Mouse (Mus musculus): ENCODE data around the gene Hist1h1d. TPM values are rescaled to one million over a fixed set of nuclear protein-coding genes. Genes with fewer than 3 reads are reported as not detected.
"Not testable (repeated sequence)": the region's sequence is repeated elsewhere in the genome, so short reads cannot be mapped to it uniquely, and the experiment has no call there.

Hist1h1d gene
- polyA plus RNA-seq, 2 experiments, result 0.61 to 0.62 TPM

GRCm38 (mm10) chr13:23533560-23534367, 19.3 kb upstream of the Hist1h1d start, which contains the start of gene Hist1h2af:
Hist1h2af (plus strand) TSS chr13:23533906.
- H3K4me3 ChIP-seq (replicated peaks; ENCODE audit: low read length), result peak within 1 kb of the TSS; percentile 55
- ATAC-seq (ENCODE audit: low FRiP score, low read depth) (peak; percentile 31), DNase-seq (ENCODE audit: low spot score) (peak; percentile 93)
- not testable (repeated sequence) for H3K27me3 ChIP-seq (ENCODE audit: control insufficient read depth, insufficient read depth, low read length); H3K36me3 ChIP-seq (ENCODE audit: control insufficient read depth, insufficient read depth, low read length); H3K9me3 ChIP-seq (ENCODE audit: control insufficient read depth, low read length)
- peak within 1 kb of the TSS; percentile 76 for H3K9ac ChIP-seq (ENCODE audit: low read depth, low read length, severe bottlenecking)
- H3K4me2 ChIP-seq (replicated peaks; ENCODE audit: low read depth, low read length, severe bottlenecking), result peak within 1 kb of the TSS; percentile 49
- WGBS, result 3% methylated on average over 21 of the region's 53 CpGs
- TF ChIP-seq POLR2A (IDR thresholded peaks at IDR 0.05; ENCODE audit: borderline replicate concordance, extremely low read depth, insufficient read depth, insufficient read length), result 0 out of 2 replicates have a peak, but pooled peaks have one; percentile 13
- peak within 1 kb of the TSS; percentile 99 for H3K27ac ChIP-seq (replicated peaks; ENCODE audit: low read depth, low read length)
- H3K4me1 ChIP-seq (ENCODE audit: control insufficient read depth, insufficient read depth, low read length), result peaks cover 28% of the 10 kb centered on the region

- no peaks in the 10 kb centered on the region for H3K9me3 ChIP-seq (ENCODE audit: control insufficient read depth, low read length)
- 0 out of 2 replicates have a peak, but pooled peaks have one; percentile 5 for ATAC-seq (ENCODE audit: low FRiP score, low read depth)
- 1% methylated on average over 15 of the region's 15 CpGs for WGBS
- 0 out of 2 replicates have a peak, but pooled peaks have one; percentile 29 for TF ChIP-seq POLR2A (IDR thresholded peaks at IDR 0.05; ENCODE audit: borderline replicate concordance, extremely low read depth, insufficient read depth, insufficient read length)
- H3K4me3 ChIP-seq (replicated peaks; ENCODE audit: low read length), result peak overlapping the region; percentile 55
- H3K4me1 ChIP-seq (ENCODE audit: control insufficient read depth, insufficient read depth, low read length), result peaks cover 23% of the 10 kb centered on the region
- peak overlapping the region; percentile 92 for H3K27ac ChIP-seq (replicated peaks; ENCODE audit: low read depth, low read length)
- peak overlapping the region; percentile 49 for H3K4me2 ChIP-seq (replicated peaks; ENCODE audit: low read depth, low read length, severe bottlenecking)
- no peaks in the 10 kb centered on the region for H3K36me3 ChIP-seq (ENCODE audit: control insufficient read depth, insufficient read depth, low read length)
- DNase-seq (ENCODE audit: low spot score), result no peak
- peak overlapping the region; percentile 76 for H3K9ac ChIP-seq (ENCODE audit: low read depth, low read length, severe bottlenecking)
- no peaks in the 10 kb centered on the region for H3K27me3 ChIP-seq (ENCODE audit: control insufficient read depth, insufficient read depth, low read length)
Observed at GRCm38 (mm10) chr13:23534368-23535131, 18.5 kb upstream of the Hist1h1d start.

- peak within 1 kb of the TSS; percentile 49 for H3K4me2 ChIP-seq (replicated peaks; ENCODE audit: low read depth, low read length, severe bottlenecking)
- ATAC-seq (ENCODE audit: low FRiP score, low read depth) (peak; percentile 88), DNase-seq (ENCODE audit: low spot score) (peak; percentile 98)
- not testable (repeated sequence) for H3K36me3 ChIP-seq (ENCODE audit: control insufficient read depth, insufficient read depth, low read length); H3K9me3 ChIP-seq (ENCODE audit: control insufficient read depth, low read length); H3K27me3 ChIP-seq (ENCODE audit: control insufficient read depth, insufficient read depth, low read length)
- H3K4me1 ChIP-seq (ENCODE audit: control insufficient read depth, insufficient read depth, low read length), result peaks cover 23% of the 10 kb centered on the region
- peak within 1 kb of the TSS; percentile 92 for H3K27ac ChIP-seq (replicated peaks; ENCODE audit: low read depth, low read length)
- H3K9ac ChIP-seq (ENCODE audit: low read depth, low read length, severe bottlenecking), result peak within 1 kb of the TSS; percentile 76
- under 1% methylated on average over 26 of the region's 62 CpGs for WGBS
- peak within 1 kb of the TSS; percentile 55 for H3K4me3 ChIP-seq (replicated peaks; ENCODE audit: low read length)
- TF ChIP-seq POLR2A (IDR thresholded peaks at IDR 0.05; ENCODE audit: borderline replicate concordance, extremely low read depth, insufficient read depth, insufficient read length), result peak; percentile 73; the same call in 1 of the 2 replicates
Observed at GRCm38 (mm10) chr13:23535137-23536075, 17.7 kb upstream of the Hist1h1d start, which contains the start of gene Hist1h3g. Hist1h3g (plus strand) TSS chr13:23535422.

GRCm38 (mm10) chr13:23536076-23536822, 16.8 kb upstream of the Hist1h1d start:
- peak overlapping the region; percentile 82 for H3K27ac ChIP-seq (replicated peaks; ENCODE audit: low read depth, low read length)
- peak overlapping the region; percentile 49 for H3K4me2 ChIP-seq (replicated peaks; ENCODE audit: low read depth, low read length, severe bottlenecking)
- peaks cover 23% of the 10 kb centered on the region for H3K4me1 ChIP-seq (ENCODE audit: control insufficient read depth, insufficient read depth, low read length)
- DNase-seq (ENCODE audit: low spot score) (no peak), ATAC-seq (ENCODE audit: low FRiP score, low read depth) (no peak)
- 0 out of 2 replicates have a peak, but pooled peaks have one; percentile 25 for TF ChIP-seq POLR2A (IDR thresholded peaks at IDR 0.05; ENCODE audit: borderline replicate concordance, extremely low read depth, insufficient read depth, insufficient read length)
- peak overlapping the region; percentile 55 for H3K4me3 ChIP-seq (replicated peaks; ENCODE audit: low read length)
- no peaks in the 10 kb centered on the region for H3K9me3 ChIP-seq (ENCODE audit: control insufficient read depth, low read length)
- peak overlapping the region; percentile 61 for H3K9ac ChIP-seq (ENCODE audit: low read depth, low read length, severe bottlenecking)
- no peaks in the 10 kb centered on the region for H3K27me3 ChIP-seq (ENCODE audit: control insufficient read depth, insufficient read depth, low read length)
- H3K36me3 ChIP-seq (ENCODE audit: control insufficient read depth, insufficient read depth, low read length), result no peaks in the 10 kb centered on the region
- WGBS, result 17% methylated on average over 7 of the region's 7 CpGs
